Mouse (Mus musculus): ENCODE data around the gene Phactr1. TPM values are rescaled to one million over a fixed set of nuclear protein-coding genes. Genes with fewer than 3 reads are reported as not detected.
A peak's percentile ranks its signal among the peaks of the same experiment; 100 is the strongest.

Phactr1 gene
- total and polyA plus RNA-seq, 3 experiments = not detected

- TF ChIP-seq E2F4 (IDR thresholded peaks at IDR 0.05; ENCODE audit: borderline replicate concordance, low read depth, low read length) (peak; percentile 30; the same call in 1 of the 2 replicates), BHLHE40 (IDR thresholded peaks at IDR 0.05; ENCODE audit: borderline replicate concordance, low read depth, low read length) (no peak), GABPA (IDR thresholded peaks at IDR 0.05; ENCODE audit: low read depth, low read length) (no peak), POLR2AphosphoS5 (IDR thresholded peaks at IDR 0.05; ENCODE audit: borderline replicate concordance, low read depth, low read length) (no peak)
Observed at GRCm38 (mm10) chr13:43171020-43171710, 490.7 kb downstream of the Phactr1 start, which contains the start of gene Tbc1d7 (continued).

- H3K9ac ChIP-seq (ENCODE audit: control insufficient read depth, low read depth, low read length, poor library complexity, severe bottlenecking) = peak overlapping the region; percentile 83
- peak overlapping the region; percentile 69 for H3K27ac ChIP-seq (ENCODE audit: control insufficient read depth, low read depth, low read length)
- no peaks in the 10 kb centered on the region for H3K9me3 ChIP-seq (replicated peaks; ENCODE audit: insufficient read depth, low read length)
- H3K4me1 ChIP-seq (ENCODE audit: control insufficient read depth in 1 of 2, insufficient read depth in 2 of 2, low read length in 2 of 2) = peaks cover 0 to 6% of the 10 kb centered on the region in 2 experiments; a peak in 1 of 4 replicates
- DNase-seq (ENCODE audit: low read depth, low spot score) = peak; percentile 89
- H3K79me2 ChIP-seq (ENCODE audit: control insufficient read depth, insufficient read depth, low read length, poor library complexity) = no peaks in the 10 kb centered on the region; the same call in 1 of the 2 replicates
- no peak for TF ChIP-seq GABPA (IDR thresholded peaks at IDR 0.05; ENCODE audit: low read depth, low read length)
- peak; percentile 31; the same call in 1 of the 2 replicates for TF ChIP-seq SIN3A (IDR thresholded peaks at IDR 0.05; ENCODE audit: low read length)
- TF ChIP-seq HCFC1 (IDR thresholded peaks at IDR 0.05; ENCODE audit: low read depth, low read length) = no peak
- TF ChIP-seq ZNF384 (IDR thresholded peaks at IDR 0.05; ENCODE audit: low read depth, low read length) = no peak
- TF ChIP-seq MXI1 (IDR thresholded peaks at IDR 0.05; ENCODE audit: low read depth, low read length) = no peak; the same call in 1 of the 2 replicates
- TF ChIP-seq ETS1 (IDR thresholded peaks at IDR 0.05; ENCODE audit: low read depth, low read length) = 0 out of 2 replicates have a peak, but pooled peaks have one; percentile 18
- TF ChIP-seq TBP (IDR thresholded peaks at IDR 0.05; ENCODE audit: low read depth, low read length) = no peak
- no peak for TF ChIP-seq USF2 (IDR thresholded peaks at IDR 0.05; ENCODE audit: borderline replicate concordance in 1 of 2, insufficient read depth in 1 of 2, low read depth in 1 of 2, low read length in 2 of 2)
- no peak for TF ChIP-seq CHD1 (IDR thresholded peaks at IDR 0.05; ENCODE audit: low read depth, low read length)
- no peak for TF ChIP-seq USF1 (IDR thresholded peaks at IDR 0.05; ENCODE audit: low read depth, low read length)
- TF ChIP-seq EP300 (IDR thresholded peaks at IDR 0.05; ENCODE audit: low read depth in 1 of 2, low read length in 2 of 2) = no peak; a peak in 1 of 4 replicates
- TF ChIP-seq RAD21 (IDR thresholded peaks at IDR 0.05; ENCODE audit: low read depth, low read length) = peak; percentile 83
- TF ChIP-seq BHLHE40 (IDR thresholded peaks at IDR 0.05; ENCODE audit: borderline replicate concordance, low read depth, low read length) = no peak
- no peak for TF ChIP-seq KAT2A (conservative IDR thresholded peaks at IDR 0.05; ENCODE audit: low read depth, low read length)
- TF ChIP-seq MYC (IDR thresholded peaks at IDR 0.05; ENCODE audit: low read depth, low read length) = no peak
- TF ChIP-seq CHD2 (IDR thresholded peaks at IDR 0.05; ENCODE audit: low read length) = no peak
- TF ChIP-seq SMC3 (IDR thresholded peaks at IDR 0.05; ENCODE audit: low read depth, low read length) = peak; percentile 72
- TF ChIP-seq MAZ (IDR thresholded peaks at IDR 0.05; ENCODE audit: low read depth, low read length) = no peak
- no peak for TF ChIP-seq UBTF (IDR thresholded peaks at IDR 0.05; ENCODE audit: borderline replicate concordance, insufficient read depth, low read depth, low read length)
- TF ChIP-seq NRF1 (IDR thresholded peaks at IDR 0.05; ENCODE audit: insufficient read depth, low read depth, low read length, poor library complexity, severe bottlenecking) = peak; percentile 10; the same call in 1 of the 2 replicates
- TF ChIP-seq JUND (IDR thresholded peaks at IDR 0.05; ENCODE audit: low read depth, low read length) = no peak
- peak; percentile 73 for TF ChIP-seq ZC3H11A (IDR thresholded peaks at IDR 0.05; ENCODE audit: low read depth, low read length)
- TF ChIP-seq NELFE (IDR thresholded peaks at IDR 0.05; ENCODE audit: low read depth, low read length) = no peak
- TF ChIP-seq CTCF (IDR thresholded peaks at IDR 0.05 in 2 of 3, conservative IDR thresholded peaks at IDR 0.05 in 1 of 3; ENCODE audit: control insufficient read depth in 1 of 3, insufficient read depth in 1 of 3, low read depth in 2 of 3, low read length in 3 of 3, poor library complexity in 1 of 3, severe bottlenecking in 1 of 3) = peak; percentile 69 to 90 (median 80)
- TF ChIP-seq MAX (IDR thresholded peaks at IDR 0.05; ENCODE audit: low read length) = no peak
- no peak for TF ChIP-seq MAFK (IDR thresholded peaks at IDR 0.05; ENCODE audit: borderline replicate concordance, low read depth, low read length)
- TF ChIP-seq MYB (IDR thresholded peaks at IDR 0.05; ENCODE audit: low read depth, low read length) = no peak
- TF ChIP-seq MEF2A (IDR thresholded peaks at IDR 0.05; ENCODE audit: extremely low read depth, insufficient replicate concordance, low read depth, low read length, poor library complexity, severe bottlenecking) = no peak
- H3K27me3 ChIP-seq (ENCODE audit: control insufficient read depth in 1 of 2, insufficient read depth in 2 of 2, low read length in 2 of 2) = no peaks in the 10 kb centered on the region
- peak overlapping the region; percentile 54 to 67 for H3K4me3 ChIP-seq (ENCODE audit: control insufficient read depth in 1 of 2, insufficient read depth in 1 of 2, low read depth in 2 of 2, low read length in 2 of 2)
- H3K36me3 ChIP-seq (ENCODE audit: control insufficient read depth in 1 of 2, insufficient read depth in 2 of 2, low read length in 2 of 2) = peaks cover 0 to 4% of the 10 kb centered on the region in 2 experiments; a peak in 2 of 4 replicates
Observed at GRCm38 (mm10) chr13:43172036-43172713, 491.8 kb downstream of the Phactr1 start.
